Mouse (Mus musculus): ENCODE results near the gene Gm10644. TPM values are rescaled to one million over a fixed set of nuclear protein-coding genes. Genes with fewer than 3 reads are reported as not detected.

Gm10644 gene
- polyA plus RNA-seq, 1 experiment from 2014 or later = 0.61 TPM

DNA sequence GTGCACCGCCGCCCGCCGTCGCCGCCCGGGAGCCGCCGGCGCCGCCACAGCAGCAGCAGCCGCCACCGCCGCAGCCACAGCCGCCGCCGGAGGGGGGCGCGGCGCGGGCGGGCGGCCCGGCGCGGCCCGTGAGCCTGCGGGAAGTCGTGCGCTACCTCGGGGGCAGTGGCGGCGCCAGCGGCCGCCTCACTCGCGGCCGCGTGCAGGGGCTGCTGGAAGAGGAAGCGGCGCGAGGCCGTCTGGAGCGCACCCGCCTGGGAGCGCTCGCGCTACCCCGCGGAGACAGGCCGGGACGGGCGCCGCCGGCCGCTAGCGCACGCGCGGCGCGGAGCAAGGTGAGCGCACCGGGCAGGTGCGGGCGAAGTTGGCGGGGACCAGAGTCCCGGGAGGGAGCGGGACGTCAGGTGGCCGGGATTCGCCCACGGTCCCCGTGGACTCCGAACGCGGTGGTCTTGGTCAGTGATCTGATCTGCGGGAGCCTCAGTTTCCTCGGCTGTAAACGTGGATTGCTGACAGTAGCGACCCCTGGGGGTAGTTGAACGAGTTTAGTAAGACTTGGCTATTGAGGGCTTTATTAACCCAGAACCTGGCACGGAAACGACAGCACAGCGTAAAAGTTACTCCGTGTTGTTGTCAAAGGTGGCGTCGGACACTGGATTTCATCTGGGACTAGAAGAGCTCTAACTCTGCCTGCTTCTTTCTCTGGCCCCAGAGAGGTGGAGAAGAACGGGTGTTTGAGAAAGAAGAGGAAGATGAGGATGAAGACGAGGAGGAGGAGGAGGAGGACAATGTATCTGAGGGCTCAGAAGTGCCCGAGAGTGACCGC is 43.4 kb upstream of the Gm10644 start:
- no peaks in the 10 kb centered on the region for H3K9me3 ChIP-seq (ENCODE audit: control insufficient read depth, low read length)
- peak overlapping the region; percentile 83 for H3K4me2 ChIP-seq
- peak overlapping the region; percentile 41 for H3K27ac ChIP-seq (ENCODE audit: low read depth, low read length)
- peak; percentile 33 for ATAC-seq (ENCODE audit: low FRiP score)
- peak overlapping the region; percentile 76 for H3K9ac ChIP-seq (ENCODE audit: low read length)
- peak overlapping the region; percentile 80 for H3K4me3 ChIP-seq (ENCODE audit: low read depth, low read length)
- peaks cover 17% of the 10 kb centered on the region for H3K4me1 ChIP-seq (ENCODE audit: control insufficient read depth, insufficient read depth, low read length)
- DNase-seq (ENCODE audit: low spot score, missing footprints) = peak; percentile 97
- WGBS = under 1% methylated on average over 79 of the region's 92 CpGs
- peaks cover 6% of the 10 kb centered on the region; the same call in 1 of the 2 replicates for H3K36me3 ChIP-seq (ENCODE audit: control insufficient read depth, insufficient read depth, low read length)
- H3K27me3 ChIP-seq (ENCODE audit: control insufficient read depth, insufficient read depth, low read length) = peaks cover 28% of the 10 kb centered on the region

DNA sequence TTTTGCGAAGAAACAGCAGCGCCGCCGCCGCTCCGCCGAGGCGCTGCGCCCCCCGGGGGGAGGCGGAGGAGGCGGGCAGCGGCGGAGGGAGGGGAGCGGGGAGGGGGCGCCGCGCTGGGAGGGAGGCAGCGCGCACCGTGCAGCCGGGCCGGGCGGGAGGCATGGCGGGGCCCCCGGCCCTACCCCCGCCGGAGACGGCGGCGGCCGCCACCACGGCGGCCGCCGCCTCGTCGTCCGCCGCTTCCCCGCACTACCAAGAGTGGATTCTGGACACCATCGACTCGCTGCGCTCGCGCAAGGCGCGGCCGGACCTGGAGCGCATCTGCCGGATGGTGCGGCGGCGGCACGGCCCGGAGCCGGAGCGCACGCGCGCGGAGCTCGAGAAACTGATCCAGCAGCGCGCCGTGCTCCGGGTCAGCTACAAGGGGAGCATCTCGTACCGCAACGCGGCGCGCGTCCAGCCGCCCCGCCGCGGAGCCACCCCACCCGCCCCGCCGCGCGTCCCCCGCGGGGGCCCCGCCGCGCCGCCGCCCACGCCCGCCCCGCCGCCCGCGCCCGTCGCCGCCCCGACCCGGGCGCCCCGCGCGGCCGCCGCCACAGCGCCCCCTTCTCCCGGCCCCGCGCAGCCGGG is 42.6 kb upstream of the Gm10644 start, which contains the start of gene Samd1:
Gene Samd1 (plus strand): TSS at position 162 of the 631 bp plus-strand sequence.
- WGBS = under 1% methylated on average over 74 of the region's 112 CpGs
- Histone ChIP-seq H3K4me1 (ENCODE audit: control insufficient read depth, insufficient read depth, low read length) (peaks cover 17% of the 10 kb centered on the region), H3K36me3 (ENCODE audit: control insufficient read depth, insufficient read depth, low read length) (peaks cover 6% of the 10 kb centered on the region; the same call in 1 of the 2 replicates), H3K9ac (ENCODE audit: low read length) (peak within 1 kb of the TSS; percentile 87), H3K9me3 (ENCODE audit: control insufficient read depth, low read length) (no peaks in the 10 kb centered on the region), H3K4me3 (ENCODE audit: low read depth, low read length) (peak within 1 kb of the TSS; percentile 80), H3K4me2 (peak within 1 kb of the TSS; percentile 83), H3K27ac (ENCODE audit: low read depth, low read length) (peak within 1 kb of the TSS; percentile 94), H3K27me3 (ENCODE audit: control insufficient read depth, insufficient read depth, low read length) (peaks cover 25% of the 10 kb centered on the region)
- DNase-seq (ENCODE audit: low spot score, missing footprints) = peak; percentile 94
- peak; percentile 19; the same call in 1 of the 2 replicates for ATAC-seq (ENCODE audit: low FRiP score)

DNA sequence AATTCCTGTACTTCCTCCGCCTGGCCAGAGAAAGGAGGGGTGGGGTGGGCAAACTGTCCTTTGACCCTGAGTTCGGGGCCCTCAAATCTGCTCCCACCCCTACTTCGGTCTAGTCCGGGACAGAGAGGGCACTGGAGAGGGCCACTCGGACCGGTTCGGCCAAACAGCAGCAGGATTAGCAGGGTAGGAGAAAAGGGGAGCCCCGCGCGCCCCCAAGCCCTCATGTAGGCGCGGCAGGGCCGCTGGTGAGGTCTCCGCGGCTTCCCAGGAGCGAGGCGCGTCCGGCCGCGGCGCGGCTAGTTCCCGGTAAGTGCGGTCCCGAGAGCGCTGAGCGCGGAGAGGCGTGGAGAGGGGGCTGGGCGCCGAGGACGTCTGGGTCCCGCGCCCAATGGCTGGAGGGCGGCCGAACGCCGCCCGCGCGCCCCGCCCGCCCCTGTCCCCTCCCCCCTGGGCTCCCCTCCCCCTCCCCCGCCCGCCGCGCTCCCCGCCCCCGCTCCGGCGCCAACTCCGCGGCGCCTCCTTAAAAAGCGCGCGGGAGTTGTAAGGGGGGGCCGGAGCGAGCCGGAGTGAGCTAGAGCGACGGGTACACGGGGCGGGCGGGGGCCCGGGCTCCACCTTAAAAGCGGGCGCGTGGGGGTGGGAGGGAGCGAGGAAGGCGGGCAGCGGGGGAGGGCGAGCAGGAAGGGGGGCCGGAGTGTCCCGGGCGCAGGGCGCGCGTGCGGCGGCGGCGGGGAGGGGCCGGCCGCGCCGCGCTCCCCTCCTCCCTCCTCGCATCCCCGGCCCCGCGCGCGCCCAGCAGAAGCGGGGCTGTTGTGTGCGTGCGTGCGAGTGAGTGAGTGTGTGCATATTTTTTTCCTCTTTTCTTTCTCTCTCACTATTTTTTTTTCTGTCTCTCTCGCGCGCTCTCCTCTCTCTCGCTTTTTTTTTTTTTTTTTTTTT is 41.8 kb upstream of the Gm10644 start:
- Histone ChIP-seq H3K4me3 (ENCODE audit: low read depth, low read length) (peak overlapping the region; percentile 80), H3K4me2 (peak overlapping the region; percentile 83), H3K9me3 (ENCODE audit: control insufficient read depth, low read length) (no peaks in the 10 kb centered on the region), H3K36me3 (ENCODE audit: control insufficient read depth, insufficient read depth, low read length) (peaks cover 6% of the 10 kb centered on the region; the same call in 1 of the 2 replicates), H3K27ac (ENCODE audit: low read depth, low read length) (peak overlapping the region; percentile 94), H3K9ac (ENCODE audit: low read length) (peak overlapping the region; percentile 87), H3K27me3 (ENCODE audit: control insufficient read depth, insufficient read depth, low read length) (peaks cover 24% of the 10 kb centered on the region), H3K4me1 (ENCODE audit: control insufficient read depth, insufficient read depth, low read length) (peaks cover 17% of the 10 kb centered on the region)
- 0% methylated on average over 48 of the region's 103 CpGs for WGBS
- ATAC-seq (ENCODE audit: low FRiP score) = peak; percentile 83
- DNase-seq (ENCODE audit: low spot score, missing footprints) = peak; percentile 98

DNA sequence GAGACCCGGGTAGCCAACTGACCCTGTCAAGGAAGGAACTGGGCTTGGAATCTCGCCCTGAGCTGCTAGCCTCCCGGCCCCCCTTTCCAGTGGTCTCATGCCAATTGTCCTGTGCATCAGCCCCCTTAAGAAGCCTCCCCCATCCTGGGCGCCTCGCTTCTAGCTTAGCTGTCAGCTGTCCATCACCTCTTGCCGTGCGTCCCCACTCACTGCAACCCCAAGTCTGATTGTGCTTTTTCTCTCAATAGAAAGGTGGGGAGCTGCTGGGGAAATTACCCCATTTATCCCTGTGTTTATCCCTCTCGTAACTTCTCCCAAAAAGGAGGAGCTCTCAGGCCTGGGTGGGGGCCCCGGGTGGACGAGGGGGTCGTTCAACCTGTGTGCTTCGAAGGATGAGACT is 41.0 kb upstream of the Gm10644 start:
- H3K9me3 ChIP-seq (ENCODE audit: control insufficient read depth, low read length) = no peaks in the 10 kb centered on the region
- WGBS = 10% methylated on average over 12 of the region's 12 CpGs
- H3K4me3 ChIP-seq (ENCODE audit: low read depth, low read length) = no peak overlapping the region
- peak overlapping the region; percentile 83 for H3K4me2 ChIP-seq
- H3K4me1 ChIP-seq (ENCODE audit: control insufficient read depth, insufficient read depth, low read length) = peaks cover 14% of the 10 kb centered on the region
- no peak for DNase-seq (ENCODE audit: low spot score, missing footprints)
- no peak; the same call in 1 of the 2 replicates for ATAC-seq (ENCODE audit: low FRiP score)
- H3K27ac ChIP-seq (ENCODE audit: low read depth, low read length) = no peak overlapping the region
- peaks cover 16% of the 10 kb centered on the region for H3K27me3 ChIP-seq (ENCODE audit: control insufficient read depth, insufficient read depth, low read length)
- no peak overlapping the region; the same call in 1 of the 2 replicates for H3K9ac ChIP-seq (ENCODE audit: low read length)
- peaks cover 12% of the 10 kb centered on the region for H3K36me3 ChIP-seq (ENCODE audit: control insufficient read depth, insufficient read depth, low read length)

DNA sequence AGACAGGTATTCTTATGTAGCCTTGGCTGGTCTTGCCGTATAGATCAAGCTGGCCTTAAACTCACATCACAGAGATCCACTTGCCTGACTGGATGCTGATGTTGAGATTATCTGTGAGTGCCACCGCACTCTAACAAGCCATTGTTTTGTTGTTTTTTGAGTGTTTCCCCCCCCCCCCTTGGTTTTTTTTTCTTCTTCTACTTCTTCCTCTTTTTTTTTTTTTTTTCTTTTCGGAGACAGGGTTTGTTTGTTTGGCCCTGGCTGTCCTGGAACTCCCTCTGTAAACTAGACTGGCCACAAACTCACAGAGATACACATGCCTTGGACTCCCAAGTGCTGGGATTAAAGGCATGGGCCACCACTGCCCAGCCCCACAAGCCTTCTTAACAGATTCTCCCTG is 39.0 kb upstream of the Gm10644 start:
- no peaks in the 10 kb centered on the region for H3K9me3 ChIP-seq (ENCODE audit: control insufficient read depth, low read length)
- DNase-seq (ENCODE audit: low spot score, missing footprints) (no peak), ATAC-seq (ENCODE audit: low FRiP score) (no peak)
- peaks cover 10% of the 10 kb centered on the region for H3K4me1 ChIP-seq (ENCODE audit: control insufficient read depth, insufficient read depth, low read length)
- peaks cover 16% of the 10 kb centered on the region for H3K36me3 ChIP-seq (ENCODE audit: control insufficient read depth, insufficient read depth, low read length)
- 83% methylated on average over 3 of the region's 3 CpGs for WGBS
- H3K4me3 ChIP-seq (ENCODE audit: low read depth, low read length) = no peak overlapping the region
- H3K9ac ChIP-seq (ENCODE audit: low read length) = no peak overlapping the region
- no peak overlapping the region for H3K27ac ChIP-seq (ENCODE audit: low read depth, low read length)
- H3K4me2 ChIP-seq = no peak overlapping the region
- H3K27me3 ChIP-seq (ENCODE audit: control insufficient read depth, insufficient read depth, low read length) = no peaks in the 10 kb centered on the region

DNA sequence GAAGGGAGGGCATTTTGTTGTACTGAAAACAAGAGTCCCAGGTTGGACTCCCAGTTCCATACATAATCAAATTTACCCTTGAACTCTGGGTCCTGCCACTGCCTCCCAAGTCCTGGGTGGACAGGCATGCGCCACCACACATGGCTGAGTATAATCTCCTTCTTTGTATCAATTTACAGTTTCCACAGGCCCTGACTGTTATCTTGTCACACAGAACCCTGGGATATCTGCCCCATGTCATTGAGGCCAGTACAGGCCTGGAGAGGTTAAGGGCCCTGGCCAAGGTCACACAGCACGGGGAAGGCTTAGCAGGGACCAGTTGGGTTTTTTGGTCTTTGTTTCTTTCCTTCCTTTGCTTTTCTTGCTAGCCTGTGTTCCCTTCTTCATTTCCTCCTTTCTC is 37.5 kb upstream of the Gm10644 start:
- Histone ChIP-seq H3K9me3 (ENCODE audit: control insufficient read depth, low read length) (no peaks in the 10 kb centered on the region), H3K9ac (ENCODE audit: low read length) (no peak overlapping the region), H3K4me3 (ENCODE audit: low read depth, low read length) (no peak overlapping the region), H3K4me2 (no peak overlapping the region), H3K36me3 (ENCODE audit: control insufficient read depth, insufficient read depth, low read length) (peaks cover 19% of the 10 kb centered on the region), H3K4me1 (ENCODE audit: control insufficient read depth, insufficient read depth, low read length) (peaks cover 3% of the 10 kb centered on the region; the same call in 1 of the 2 replicates), H3K27ac (ENCODE audit: low read depth, low read length) (no peak overlapping the region), H3K27me3 (ENCODE audit: control insufficient read depth, insufficient read depth, low read length) (no peaks in the 10 kb centered on the region)
- WGBS = 81% methylated on average over 2 of the region's 2 CpGs
- no peak for DNase-seq (ENCODE audit: low spot score, missing footprints)
- ATAC-seq (ENCODE audit: low FRiP score) = no peak

DNA sequence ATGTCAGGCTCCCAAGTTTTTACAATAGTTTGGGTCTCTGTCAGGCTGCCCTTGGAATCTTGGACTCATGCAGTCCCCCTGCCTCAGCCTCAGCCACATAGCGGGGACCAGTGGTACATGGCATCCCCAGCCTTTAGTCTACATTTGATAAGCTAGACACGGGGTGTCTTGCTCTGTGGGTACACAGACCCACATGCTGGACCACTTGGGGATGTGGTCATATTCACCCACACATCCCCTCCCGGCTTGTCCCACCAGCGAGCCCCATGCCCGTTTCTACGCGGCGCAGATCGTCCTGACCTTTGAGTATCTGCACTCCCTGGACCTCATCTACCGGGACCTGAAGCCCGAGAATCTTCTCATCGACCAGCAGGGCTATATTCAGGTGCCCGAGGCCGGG is 35.2 kb upstream of the Gm10644 start:
- WGBS = 93% methylated on average over 14 of the region's 14 CpGs
- peaks cover 27% of the 10 kb centered on the region for H3K36me3 ChIP-seq (ENCODE audit: control insufficient read depth, insufficient read depth, low read length)
- no peak for ATAC-seq (ENCODE audit: low FRiP score)

DNA sequence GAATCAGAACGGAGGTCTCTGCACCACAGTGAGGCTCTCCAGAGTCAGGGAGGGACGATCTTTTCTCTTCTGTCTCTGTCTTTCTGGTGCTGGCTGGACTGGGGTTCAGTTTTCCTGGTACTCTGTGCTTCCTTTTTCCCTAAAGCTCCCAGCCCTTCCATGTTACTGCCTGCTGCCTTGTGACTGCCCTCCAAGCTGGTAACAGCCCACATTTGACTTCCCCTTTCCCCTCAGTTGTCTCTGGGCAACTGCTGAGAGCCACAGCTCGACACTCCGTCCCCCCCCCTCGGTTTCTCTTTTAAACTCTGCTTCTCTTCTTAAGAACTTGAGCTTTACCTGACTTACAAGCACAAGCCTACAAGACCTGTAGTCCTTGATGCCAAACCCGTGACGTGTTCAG is 34.2 kb upstream of the Gm10644 start:
- ATAC-seq (ENCODE audit: low FRiP score) (no peak), DNase-seq (ENCODE audit: low spot score, missing footprints) (no peak)
- no peaks in the 10 kb centered on the region for H3K27me3 ChIP-seq (ENCODE audit: control insufficient read depth, insufficient read depth, low read length)
- H3K4me2 ChIP-seq = no peak overlapping the region
- H3K9ac ChIP-seq (ENCODE audit: low read length) = no peak overlapping the region
- no peak overlapping the region for H3K27ac ChIP-seq (ENCODE audit: low read depth, low read length)
- H3K36me3 ChIP-seq (ENCODE audit: control insufficient read depth, insufficient read depth, low read length) = peaks cover 25% of the 10 kb centered on the region
- 92% methylated on average over 7 of the region's 7 CpGs for WGBS
- no peaks in the 10 kb centered on the region for H3K9me3 ChIP-seq (ENCODE audit: control insufficient read depth, low read length)
- no peaks in the 10 kb centered on the region for H3K4me1 ChIP-seq (ENCODE audit: control insufficient read depth, insufficient read depth, low read length)
- H3K4me3 ChIP-seq (ENCODE audit: low read depth, low read length) = no peak overlapping the region

More for the DNA sequence above, 35.2 kb upstream of the Gm10644 start:
- Histone ChIP-seq H3K4me2 (no peak overlapping the region), H3K9ac (ENCODE audit: low read length) (no peak overlapping the region), H3K27me3 (ENCODE audit: control insufficient read depth, insufficient read depth, low read length) (no peaks in the 10 kb centered on the region), H3K4me1 (ENCODE audit: control insufficient read depth, insufficient read depth, low read length) (no peaks in the 10 kb centered on the region), H3K27ac (ENCODE audit: low read depth, low read length) (no peak overlapping the region), H3K4me3 (ENCODE audit: low read depth, low read length) (no peak overlapping the region), H3K9me3 (ENCODE audit: control insufficient read depth, low read length) (no peaks in the 10 kb centered on the region)
- DNase-seq (ENCODE audit: low spot score, missing footprints) = no peak
